Mouse (Mus musculus) monocyte, adult 2 months (primary cell): ENCODE measurements around the gene Chd1.

Experiments
- DNase-seq, 2 experiments: peaks; one replicate each; pipeline ENCODE4 v3.0.0; 2022; ENCODE audit warnings: low spot score in 2 of 2, low read depth in 1 of 2

Gene Chd1

GRCm38 (mm10) chr17:15808468-15809374, 104.0 kb downstream of the Chd1 start:
- DNase-seq = no peak

GRCm38 (mm10) chr17:15809949-15810348, 105.2 kb downstream of the Chd1 start:
- no peak for DNase-seq

GRCm38 (mm10) chr17:15812136-15812778, 107.5 kb downstream of the Chd1 start:
- DNase-seq = no peak

GRCm38 (mm10) chr17:15813658-15814212, 109.0 kb downstream of the Chd1 start:
- no peak for DNase-seq

DNA sequence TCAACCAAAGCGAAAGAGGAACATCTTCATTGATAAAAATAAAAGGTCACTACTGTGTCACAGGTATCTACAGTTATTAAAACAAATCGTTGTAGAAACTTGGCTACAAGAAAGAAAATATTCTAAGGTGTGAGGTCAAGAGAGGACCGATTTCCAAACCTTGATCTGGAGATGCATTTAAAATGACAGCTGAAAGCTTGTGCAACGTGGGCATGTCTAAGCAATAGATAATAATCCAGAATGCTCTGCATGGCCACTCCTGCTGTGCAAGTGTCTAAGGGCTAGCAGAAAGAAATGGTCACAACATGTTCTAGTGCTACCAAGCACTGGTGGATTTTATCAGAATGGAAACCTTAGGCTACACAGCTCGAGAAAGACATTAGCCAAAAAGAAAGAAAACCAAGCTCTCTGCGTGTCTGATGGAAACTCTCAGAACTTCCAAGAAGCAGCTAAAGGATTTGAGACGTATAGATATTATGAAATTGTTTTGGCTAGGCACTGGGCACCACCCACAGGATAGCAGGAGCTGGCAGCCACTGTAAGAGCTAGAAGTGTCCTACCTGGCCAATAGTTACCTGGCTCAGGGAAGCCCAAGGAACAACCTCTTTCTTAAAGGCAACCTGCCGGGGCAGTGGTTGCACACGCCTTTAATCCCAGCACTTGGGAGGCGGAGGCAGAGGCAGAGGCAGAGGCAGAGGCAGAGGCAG, 110.7 kb downstream of the Chd1 start:
- DNase-seq = no peak

GRCm38 (mm10) chr17:15816379-15817095, 111.8 kb downstream of the Chd1 start:
- DNase-seq = no peak

- DNase-seq = no peak
Observed at GRCm38 (mm10) chr17:15817096-15817450, 112.3 kb downstream of the Chd1 start.

GRCm38 (mm10) chr17:15817634-15818033, 112.9 kb downstream of the Chd1 start:
- no peak for DNase-seq

DNA sequence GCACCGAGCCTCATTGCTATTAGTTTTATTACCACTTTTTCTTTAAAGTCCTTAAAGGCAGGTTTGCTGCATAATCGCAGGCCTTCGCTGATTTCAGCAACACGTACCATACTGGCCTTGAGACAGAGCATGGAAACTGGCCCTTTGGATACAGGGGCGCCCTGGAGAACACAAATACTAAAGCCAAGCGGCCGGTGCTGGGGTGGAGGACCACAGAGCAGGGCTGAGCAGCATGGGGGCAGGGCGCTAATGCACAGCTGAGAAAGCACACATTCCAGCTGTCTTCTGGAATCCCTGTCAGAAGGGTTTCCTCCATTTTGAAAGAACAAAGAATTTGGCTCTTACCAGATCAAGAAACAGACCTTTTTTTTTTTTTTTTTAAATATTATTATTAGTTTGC, 113.6 kb downstream of the Chd1 start:
- DNase-seq = no peak

- DNase-seq = no peak
Observed at GRCm38 (mm10) chr17:15820146-15820545, 115.4 kb downstream of the Chd1 start.

GRCm38 (mm10) chr17:15820761-15821160, 116.0 kb downstream of the Chd1 start:
- DNase-seq = no peak

GRCm38 (mm10) chr17:15821706-15822105, 116.9 kb downstream of the Chd1 start:
- no peak for DNase-seq
